Mouse (Mus musculus) lung, postnatal 10 days (tissue): Measurements from ENCODE around the gene Arel1.

Source experiments
- DNase-seq: peaks from one replicate; pipeline ENCODE4 v3.0.0; 2021

Arel1 gene

DNA sequence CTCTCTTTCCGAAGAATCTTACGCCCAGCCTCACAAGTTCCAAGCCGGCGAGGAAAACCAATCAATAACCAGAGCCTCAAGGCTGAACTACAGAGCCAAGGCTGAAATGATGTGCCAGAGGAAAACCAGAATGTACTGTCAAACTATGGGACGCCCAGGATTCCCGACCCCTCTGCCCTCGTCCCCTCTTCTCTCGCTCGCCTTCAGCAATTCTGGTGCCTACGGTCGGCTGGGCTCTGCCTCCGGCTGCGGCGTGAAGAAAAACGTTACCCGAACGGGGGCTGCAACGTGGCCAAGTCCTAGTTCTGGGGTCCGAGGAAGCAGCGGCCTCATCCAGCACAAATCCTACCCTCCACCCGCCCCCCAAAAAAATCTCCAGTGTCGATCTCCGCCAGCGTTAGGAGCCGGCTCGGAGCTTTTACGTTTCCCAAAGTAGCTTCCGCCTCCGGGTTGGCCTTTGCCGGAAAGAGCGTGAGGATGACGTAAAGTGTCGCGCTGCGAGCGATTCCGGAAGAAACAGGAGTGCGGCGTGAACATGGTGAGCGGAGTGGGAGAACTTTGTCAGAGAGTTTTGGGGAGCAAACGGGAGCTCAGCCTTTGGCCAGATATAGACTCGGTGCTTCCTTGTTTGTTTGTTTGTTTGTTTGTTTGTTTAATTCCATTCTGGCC lies at the start of gene Arel1, which contains the start of gene Fcf1:
Gene Arel1 (minus strand): TSS at position 473 of the 669 bp plus-strand sequence.
Gene Fcf1 (plus strand): TSS at position 470 of the 669 bp plus-strand sequence.
- DNase-seq, result peak; percentile 94

DNA sequence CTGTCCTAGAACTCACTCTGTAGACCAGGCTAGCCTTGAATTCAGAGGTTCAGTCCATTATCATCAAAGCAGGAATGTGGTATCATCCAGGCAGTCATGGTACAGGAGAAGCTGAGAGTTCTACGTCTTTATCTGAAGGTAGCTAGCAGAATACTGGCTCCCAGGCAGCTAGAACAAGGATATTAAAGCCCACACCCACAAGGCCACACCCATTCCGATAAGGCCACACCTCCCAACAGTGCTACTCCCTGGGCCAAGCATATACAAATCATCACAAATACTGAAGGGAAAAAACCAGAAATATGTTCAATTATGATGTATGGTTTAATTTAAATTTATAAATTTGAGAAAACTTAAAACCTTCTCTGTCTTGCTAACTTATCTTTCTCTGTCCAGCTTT lies 41.5 kb upstream of the Arel1 start:
- DNase-seq, result no peak

DNA sequence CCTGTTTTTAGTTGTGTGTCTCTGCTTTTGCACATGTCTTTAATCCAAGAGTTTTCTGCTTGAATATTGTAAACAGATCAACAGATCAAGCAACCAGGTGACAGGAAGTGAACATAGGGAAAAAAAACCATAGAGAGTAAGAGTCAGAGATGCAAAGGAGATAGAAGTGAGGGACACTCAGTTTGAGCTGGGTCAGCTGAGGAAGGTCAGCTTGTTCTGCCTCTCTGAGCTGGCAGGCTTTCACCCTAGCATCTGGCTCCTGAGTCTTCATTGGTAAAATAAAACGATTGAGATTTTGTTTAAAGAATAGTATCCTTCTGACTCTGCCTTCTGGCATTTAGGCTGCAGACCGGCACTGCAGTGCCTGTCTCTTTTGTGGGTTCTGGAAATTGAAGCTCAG lies 39.8 kb upstream of the Arel1 start:
- DNase-seq, result no peak

DNA sequence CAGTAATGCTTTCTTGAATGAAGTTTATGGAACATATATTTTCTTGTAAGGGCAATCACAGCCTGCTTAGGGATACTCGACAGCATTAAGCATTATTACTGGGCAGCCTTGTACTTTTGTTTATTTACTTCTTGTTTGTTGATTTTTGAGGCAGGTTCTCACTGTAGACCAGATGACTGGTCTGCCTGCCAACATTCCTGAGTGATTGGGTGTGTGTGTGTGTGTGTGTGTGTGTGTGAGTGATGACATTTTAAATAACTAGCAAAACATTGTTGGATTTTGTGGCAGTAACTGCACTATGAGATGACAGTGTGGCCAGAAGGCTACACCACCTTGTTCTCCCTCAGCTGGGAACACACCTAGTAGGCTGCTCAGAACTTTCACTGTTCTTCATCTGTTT lies 39.1 kb upstream of the Arel1 start:
- DNase-seq, result peak; percentile 44

DNA sequence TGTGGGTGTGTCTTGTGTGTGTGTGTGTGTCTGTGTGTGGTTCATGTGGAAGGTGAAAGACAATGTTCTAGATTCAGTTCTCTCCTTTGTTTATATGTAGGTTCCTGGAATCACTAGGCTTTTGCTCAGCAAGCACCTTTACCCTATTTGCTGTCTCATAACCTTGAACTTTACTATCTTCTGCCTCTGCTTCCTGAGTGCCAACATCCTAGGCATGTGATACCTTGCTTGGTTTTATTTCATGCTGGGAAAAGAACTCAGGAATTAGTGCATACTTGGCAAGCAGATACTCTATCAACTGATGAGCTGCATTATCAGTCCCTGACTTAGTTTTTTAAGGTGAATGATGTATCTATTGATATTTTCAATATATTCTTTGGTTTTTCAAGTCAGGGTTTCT lies 36.3 kb upstream of the Arel1 start:
- DNase-seq, result no peak

DNA sequence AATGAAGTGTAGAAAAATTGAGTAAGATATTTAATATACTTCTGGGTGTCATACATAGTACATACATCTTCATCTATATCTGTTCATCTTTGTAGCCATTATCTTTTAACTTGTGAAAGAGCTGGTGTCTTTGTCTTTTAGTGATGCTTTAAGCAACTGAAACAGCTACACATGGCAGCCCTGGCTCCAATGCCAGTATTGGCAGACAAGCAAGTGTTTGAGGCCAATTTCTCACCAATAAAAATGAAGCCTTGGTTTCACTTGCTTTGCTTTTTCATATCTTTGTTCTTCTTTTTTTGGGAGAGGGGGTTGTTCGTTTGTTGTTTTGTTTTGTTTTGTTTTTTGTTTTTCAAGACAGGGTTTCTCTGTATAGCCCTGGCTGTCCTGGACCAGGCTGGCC lies 35.5 kb upstream of the Arel1 start:
- no peak for DNase-seq

DNA sequence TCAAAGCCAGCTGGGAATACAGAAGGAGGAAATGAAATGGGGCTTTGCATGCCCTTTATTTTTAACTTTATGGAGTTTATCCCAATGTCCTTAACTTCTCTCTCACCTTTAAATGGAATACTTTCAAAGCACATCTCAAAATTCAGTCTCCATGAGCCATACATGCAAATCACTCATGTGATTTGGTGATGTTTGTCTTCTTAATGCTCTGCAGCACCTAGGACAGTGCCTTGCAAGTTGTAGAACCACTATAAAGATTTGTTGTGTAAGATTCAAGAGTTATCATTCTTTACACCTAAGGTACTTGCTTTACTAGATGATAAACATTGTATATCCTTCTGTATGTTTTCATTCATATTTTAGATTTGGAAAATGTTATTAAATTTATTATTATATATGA lies 28.4 kb upstream of the Arel1 start:
- DNase-seq, result no peak

DNA sequence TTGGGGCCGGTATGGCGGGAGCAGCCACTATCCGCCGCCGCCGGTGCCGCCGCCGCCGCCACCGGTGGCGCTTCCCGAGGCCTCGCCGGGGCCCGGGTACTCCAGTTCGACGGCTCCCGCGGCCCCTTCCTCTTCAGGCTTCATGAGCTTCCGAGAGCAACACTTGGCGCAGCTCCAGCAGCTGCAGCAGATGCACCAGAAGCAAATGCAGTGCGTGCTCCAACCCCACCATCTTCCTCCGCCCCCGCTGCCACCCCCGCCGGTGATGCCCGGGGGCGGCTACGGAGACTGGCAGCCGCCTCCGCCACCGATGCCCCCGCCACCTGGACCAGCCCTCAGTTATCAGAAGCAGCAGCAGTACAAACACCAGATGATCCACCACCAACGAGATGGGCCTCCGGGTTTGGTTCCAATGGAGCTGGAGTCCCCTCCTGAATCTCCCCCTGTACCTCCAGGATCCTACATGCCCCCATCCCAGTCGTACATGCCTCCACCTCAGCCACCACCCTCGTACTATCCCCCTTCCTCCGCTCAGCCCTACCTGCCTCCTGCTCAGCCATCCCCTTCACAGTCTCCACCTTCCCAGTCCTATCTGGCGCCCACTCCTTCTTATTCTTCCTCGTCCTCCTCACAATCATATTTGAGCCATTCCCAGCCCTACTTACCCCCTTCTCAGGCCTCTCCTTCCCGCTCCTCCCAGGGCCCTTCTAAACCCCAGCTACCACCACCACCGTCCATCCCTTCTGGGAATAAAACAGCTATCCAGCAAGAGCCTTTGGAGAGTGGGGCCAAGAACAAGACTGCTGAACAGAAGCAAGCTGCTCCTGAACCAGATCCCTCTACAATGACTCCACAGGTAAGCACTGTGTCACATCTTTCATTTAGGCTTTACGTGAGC lies 26.1 kb upstream of the Arel1 start:
- peak; percentile 57 for DNase-seq

DNA sequence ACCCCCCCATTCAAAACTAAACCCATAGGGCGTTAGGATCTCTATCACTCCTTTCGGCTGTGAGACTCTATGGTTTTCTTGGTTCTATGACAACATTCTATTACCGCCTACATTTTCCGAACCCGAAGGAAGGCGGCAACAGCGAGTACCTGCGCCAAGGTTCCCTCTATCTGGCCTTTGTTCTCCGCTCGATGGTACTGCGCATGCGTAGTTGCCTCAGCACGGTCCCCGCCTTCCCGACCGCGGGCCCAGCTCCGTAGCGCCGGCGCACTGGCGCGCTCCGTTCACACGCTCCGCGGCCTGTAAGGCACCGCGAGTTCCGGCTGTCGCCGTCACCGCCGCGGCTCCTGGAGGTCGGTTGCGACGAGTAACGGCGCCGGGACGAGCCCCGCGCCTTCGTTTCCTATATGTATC lies 25.4 kb upstream of the Arel1 start, which contains the start of gene Ylpm1:
Gene Ylpm1 (plus strand): TSS at position 239 of the 414 bp plus-strand sequence.
- DNase-seq, result peak; percentile 99

DNA sequence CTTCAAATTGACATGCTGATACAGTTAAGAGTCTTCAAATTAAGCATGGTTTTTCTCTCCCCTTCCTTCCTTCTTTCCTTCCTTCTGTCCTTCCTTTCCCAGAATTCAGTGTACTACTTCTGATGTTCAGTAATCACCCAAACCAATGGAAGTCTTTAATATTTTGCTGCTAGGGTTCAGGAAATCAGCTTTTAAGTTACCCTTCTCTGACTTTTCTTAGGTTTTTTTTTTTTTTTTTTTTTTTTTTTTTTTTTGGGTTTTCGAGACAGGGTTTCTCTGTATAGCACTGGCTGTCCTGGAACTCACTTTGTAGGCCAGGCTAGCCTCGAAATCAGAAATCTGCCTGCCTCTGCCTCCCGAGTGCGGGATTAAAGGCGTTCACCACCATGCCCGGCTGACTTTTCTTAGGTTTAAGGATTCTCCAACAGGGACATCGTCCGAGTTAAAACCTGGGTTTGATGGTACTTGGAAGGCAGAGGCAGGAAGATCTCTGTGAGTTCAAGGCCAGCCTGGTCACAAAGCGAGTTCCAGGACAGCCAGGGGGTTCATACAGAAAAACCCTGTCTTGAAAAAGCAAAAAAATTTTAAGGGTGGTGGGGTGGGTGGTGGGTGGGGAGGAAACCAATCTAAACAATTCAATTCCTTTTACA lies 24.5 kb upstream of the Arel1 start:
- no peak for DNase-seq

DNA sequence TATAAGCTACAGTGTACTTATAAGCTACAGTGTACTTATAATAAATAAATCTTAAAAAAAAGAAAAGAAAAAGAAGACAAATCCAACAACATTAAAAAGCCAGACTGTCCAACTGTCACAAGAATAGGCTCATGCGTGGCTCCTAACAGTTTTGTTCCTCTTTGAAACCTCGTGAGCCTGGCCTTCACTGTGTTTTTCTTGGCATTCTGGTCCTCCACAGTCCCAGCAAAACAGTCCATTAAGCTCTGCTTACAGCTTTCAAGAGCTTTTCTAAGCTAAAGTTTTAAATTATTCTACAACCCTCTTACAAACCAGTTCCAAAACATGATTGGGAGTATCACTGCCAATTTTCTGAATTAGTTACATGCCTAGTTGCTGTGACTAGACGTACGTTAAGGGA lies 18.8 kb upstream of the Arel1 start:
- no peak for DNase-seq

DNA sequence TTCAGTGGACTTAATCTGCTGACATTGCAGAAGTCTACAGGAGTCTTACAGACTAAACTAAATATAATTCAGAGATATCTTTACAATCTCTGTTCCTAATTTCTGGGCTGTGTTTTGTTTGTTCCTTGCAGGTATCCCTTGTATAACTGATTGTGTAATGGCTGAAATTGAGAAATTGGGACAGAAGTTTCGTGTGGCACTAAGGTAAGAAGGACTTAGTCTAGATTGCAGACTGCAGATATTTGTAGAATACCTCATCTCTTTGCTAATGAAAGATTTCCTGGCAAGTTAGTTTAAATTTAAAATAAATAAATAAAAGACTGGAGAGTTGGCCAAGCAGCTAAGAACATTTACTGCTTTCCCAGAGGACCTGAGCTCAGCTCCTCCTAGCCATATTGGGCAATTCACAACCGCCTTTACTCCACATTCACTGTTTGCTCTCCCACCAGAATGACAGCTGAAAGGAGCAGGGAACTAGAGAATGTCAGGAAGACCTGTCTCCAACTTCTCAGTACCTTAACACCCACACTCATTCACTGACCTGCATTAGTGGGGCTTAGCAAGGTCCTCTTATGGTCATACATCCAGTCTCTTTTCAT lies 8.7 kb upstream of the Arel1 start:
- no peak for DNase-seq

DNA sequence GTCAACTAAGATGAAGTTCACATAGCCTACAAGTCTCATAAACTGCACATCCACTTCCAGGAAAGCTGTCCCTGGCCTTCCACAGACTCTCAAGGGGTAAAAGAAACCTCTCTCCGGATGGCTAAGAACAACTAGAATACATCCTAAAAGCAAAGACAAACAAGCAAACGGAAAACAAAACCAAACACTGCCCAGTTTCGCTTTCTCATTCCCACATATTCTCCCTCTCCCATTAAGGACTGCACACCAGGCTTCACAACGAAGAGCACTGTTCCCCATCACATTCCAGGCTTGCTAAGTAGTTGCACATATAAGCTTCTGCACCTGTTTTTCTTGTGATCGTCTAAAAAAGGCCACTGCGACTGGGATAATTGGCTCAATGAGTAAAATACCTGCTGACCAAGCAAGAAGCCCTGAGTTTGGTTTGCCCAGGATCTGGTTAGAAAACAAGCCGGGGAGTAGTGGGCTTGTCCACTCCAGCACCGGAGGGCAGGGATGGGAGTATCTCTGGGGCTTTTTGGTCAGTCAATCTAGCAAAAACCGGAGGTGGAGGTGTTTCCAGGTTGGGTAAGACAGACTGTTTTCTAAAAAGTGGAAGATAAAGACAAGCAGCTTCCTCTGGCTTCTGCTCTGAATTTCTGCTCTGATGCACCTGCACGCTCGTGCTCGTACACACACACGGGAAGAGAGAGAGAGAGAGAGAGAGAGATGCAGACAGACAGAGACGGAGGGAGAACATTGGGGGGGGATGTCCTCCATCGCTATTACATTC lies 858 bp downstream of the Arel1 start:
- no peak for DNase-seq

DNA sequence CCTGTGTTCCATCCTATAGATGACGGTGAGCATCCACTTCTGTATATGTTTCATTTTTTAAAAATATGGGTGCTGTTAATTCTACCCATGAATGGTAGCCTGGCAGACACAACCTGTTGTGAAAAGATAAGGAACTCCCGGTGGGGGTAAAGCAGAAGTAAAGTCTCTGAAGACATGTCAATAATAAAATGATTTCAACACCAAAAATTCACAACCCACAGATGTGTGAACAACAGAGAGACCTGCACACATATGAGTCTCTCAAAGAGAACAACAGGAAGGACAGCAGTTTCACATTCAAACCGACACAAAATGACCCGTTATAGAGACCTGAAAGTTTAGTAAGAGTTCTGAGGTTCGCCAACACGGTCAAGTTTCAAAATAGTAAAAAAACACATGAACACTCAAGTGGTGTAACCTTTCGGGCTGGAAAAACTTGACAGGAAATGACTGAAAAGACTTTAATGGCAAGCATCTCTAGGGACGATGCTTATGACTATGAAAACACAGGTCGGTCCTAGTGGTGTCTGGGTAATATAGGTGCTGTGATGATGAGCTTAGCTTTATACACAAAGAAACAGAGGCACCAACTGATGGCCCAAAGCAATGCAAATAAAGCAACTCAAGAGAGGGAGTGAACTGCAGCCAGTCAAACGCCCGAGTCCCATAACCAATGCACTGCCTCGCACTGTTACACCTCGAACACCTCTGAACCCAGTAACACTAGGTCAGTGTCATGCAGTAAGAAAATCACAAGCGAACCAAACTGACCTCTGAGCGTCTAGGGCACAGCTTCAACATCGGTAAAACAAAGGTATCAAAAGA lies 1.7 kb downstream of the Arel1 start:
- no peak for DNase-seq

DNA sequence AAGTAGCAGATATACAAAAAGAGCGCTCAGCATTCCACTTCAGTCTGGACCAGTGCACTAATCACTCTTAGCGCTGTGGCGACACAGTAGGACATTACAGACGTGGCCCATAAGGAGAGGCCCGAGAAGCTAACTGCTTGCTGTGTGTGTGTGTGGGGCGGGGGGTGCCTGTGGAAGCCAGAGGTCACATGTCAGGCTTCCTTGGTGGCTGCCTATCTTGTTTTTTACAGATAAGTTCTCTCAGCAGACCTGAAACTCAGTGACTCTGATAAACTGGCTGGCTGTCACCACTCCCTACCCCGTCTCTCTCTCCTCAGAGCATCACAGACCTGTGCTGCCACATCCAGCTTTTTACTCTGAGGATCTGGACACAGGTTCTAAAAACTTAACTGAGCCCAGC lies 8.1 kb downstream of the Arel1 start:
- no peak for DNase-seq

DNA sequence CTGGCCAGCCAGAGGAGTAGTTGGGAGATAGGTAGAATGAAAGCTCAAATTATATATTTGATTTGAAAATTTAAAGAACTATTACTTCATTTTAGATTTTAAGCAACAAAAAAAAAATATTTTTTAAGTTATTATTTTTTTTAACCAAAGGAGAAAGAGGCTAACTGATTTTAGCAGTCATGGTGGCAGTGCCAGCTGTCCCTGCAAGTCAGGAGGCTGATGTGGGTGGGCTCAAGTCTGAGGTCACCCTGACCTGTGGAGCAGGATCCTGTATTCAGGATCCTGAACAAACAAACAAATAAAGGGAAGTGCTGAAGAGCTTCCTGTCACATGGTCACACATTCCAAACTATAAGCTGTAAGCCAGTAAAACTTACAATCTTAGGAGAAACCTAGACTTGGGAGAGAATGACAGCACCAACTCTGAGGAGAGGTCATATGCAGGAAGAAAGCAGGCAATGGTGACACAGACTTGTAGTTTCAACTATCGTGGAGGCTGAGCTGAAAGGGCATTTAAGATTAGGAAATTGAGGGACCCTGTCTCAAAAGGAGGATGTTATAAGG lies 11.8 kb downstream of the Arel1 start:
- no peak for DNase-seq

DNA sequence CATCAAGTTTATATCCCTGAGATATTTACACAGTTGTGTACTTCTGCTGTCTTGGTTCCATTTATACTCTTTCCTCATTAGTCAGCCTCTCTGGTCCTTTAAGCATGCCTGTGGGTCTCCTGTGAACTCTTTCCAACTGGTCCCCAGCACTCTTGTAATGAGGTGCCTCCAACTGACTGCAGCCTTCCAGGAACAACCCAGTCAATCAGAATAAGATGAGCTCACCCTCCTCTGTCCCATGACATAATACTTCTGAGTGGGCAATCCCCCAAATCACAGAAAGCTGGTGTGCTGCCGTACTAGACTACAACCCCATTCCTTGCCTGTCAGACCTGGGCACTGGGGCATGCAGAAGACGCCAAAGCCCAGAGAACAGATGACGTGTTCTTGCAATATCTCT lies 14.4 kb downstream of the Arel1 start:
- peak; percentile 83 for DNase-seq

DNA sequence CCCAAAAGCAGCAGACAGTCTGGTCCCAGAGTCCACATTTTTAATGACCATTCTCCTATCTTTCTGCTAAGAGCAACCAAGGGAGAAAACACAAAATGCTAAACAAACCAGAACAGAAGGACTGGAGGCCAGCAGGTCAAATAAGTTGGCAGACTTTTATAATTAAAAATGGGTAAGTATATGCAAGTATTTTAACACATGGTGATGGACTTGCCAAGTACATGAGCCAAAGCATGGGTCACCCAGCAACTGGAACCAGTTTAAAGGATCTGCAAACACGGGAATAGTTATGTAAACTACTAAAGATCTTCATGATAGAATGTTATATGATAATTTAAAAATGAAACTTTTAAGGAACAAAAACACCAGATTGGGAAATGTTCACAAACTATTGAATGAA lies 18.3 kb downstream of the Arel1 start:
- peak; percentile 42 for DNase-seq

DNA sequence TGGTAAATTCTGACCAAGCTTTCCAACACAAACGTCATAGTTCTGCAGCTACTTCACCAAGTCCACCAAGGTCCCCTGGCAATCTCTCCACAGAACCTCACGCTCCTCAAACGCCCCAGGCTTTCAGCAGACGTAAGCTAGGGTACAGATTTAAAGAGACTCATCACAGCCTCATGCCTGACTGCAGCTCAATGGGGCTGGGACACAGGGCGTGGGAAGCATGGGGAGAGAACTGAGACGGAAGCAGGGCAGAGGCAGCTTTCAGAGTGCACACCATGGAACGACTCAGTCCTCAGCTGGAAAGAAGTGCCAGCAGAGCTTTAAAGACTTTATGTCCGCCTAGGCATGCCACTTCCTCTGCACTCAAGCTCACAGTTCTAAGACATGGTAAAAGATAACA lies 19.2 kb downstream of the Arel1 start:
- DNase-seq, result peak; percentile 21

DNA sequence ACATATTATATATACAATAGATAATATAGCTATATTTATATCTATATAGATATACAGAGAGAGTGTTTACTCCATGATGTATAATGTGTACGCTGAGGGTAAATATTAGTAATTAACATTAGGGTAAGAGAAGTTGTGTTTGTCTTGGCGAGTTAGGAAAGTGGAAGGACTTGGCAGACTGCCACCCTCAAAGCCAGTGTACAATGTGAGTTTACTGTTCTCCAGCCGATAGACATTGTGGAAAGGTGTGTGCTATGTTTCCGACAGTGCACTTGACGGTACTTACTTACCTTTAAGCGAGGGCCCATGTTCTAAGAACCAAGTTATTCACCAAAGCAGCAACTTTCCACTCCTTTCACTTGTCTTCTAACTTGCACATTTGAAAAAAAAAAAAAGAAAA lies 19.9 kb downstream of the Arel1 start:
- DNase-seq, result peak; percentile 38
